8 mouse cellular contexts compared by ENCODE assay signal in the genomic region with DNA sequence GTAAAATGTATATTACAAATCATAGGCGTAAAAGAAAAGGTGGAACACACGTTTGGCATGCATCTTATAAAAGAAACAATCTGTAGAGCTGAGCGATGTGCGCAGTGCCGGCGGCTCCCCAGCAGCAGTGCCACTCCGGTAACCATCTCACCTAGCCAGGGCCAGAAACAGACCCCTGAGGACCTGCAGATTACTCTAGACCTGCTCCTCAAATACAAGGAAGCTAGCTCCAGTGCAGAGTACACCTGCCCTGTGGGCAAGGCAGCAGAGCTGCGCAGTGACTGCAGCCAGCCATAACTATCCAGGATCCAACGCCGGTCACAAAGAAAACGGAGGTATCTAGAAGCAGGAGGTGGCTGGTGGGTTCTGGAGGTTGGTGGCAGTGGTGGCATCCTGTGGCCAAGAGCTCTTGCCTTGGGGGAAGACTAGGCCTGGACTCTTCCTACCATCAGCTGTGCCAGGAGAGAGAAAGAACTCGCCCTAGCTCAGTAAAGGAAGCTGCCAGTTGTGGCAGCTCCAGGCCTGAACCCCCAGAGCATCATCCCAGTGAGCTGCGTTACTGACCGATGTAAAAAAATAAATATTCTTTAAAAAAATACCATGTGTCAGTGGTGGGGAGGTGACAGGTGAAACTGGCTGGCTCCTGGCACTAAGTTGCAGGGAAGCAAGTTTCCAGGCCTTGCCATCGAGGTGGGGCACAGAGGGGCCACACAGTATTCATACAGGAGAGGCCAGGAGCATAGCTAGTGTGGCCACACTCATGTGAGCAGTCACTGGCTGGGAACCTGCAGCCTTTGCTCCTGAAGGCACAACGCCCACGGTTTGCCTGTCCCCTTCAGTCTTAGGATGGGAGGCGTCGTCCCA. TPM values are rescaled to one million over a fixed set of nuclear protein-coding genes. Genes with fewer than 3 reads are reported as not detected.
DNase-seq lines count a peak whose midpoint lies in the region; ATAC-seq and TF ChIP-seq lines count a peak whose summit lies in the region.

No protein-coding gene starts in this region.

- peak overlapping the region; percentile 39; the same call in 1 of the 2 replicates for H3K9ac ChIP-seq in embryonic facial prominence, embryonic 14.5 days (ENCODE audit: low read depth, low read length)
- no peak overlapping the region for H3K9ac ChIP-seq in intestine, postnatal 0 days (ENCODE audit: low read depth, low read length)
- H3K9ac ChIP-seq in midbrain, embryonic 16.5 days (ENCODE audit: low read depth, low read length), result no peak overlapping the region

- peak overlapping the region; percentile 67 for H3K27ac ChIP-seq in embryonic facial prominence, embryonic 14.5 days (replicated peaks; ENCODE audit: low read depth, low read length)
- peak overlapping the region; percentile 28; the same call in 1 of the 2 replicates for H3K27ac ChIP-seq in intestine, postnatal 0 days (ENCODE audit: low read depth, low read length)
- peak overlapping the region; percentile 58 for H3K27ac ChIP-seq in midbrain, embryonic 16.5 days (ENCODE audit: low read length)

- no peak for ATAC-seq in embryonic facial prominence, embryonic 14.5 days (ENCODE audit: low read depth)
- no peak for ATAC-seq in intestine, postnatal 0 days
- no peak for ATAC-seq in midbrain, embryonic 16.5 days

- peak overlapping the region; percentile 42 for H3K4me2 ChIP-seq in embryonic facial prominence, embryonic 14.5 days (ENCODE audit: low read depth, low read length)
- H3K4me2 ChIP-seq in intestine, postnatal 0 days (replicated peaks; ENCODE audit: low read depth), result peak overlapping the region; percentile 35; the same call in 1 of the 2 replicates
- H3K4me2 ChIP-seq in midbrain, embryonic 16.5 days (ENCODE audit: low read length), result peak overlapping the region; percentile 32

- 86% methylated on average over 19 of the region's 19 CpGs for WGBS in embryonic facial prominence, embryonic 14.5 days
- WGBS in intestine, postnatal 0 days, result 85% methylated on average over 19 of the region's 19 CpGs
- 88% methylated on average over 19 of the region's 19 CpGs for WGBS in midbrain, embryonic 16.5 days

- TF ChIP-seq CTCF in intestine, postnatal 0 days (IDR thresholded peaks at IDR 0.05; ENCODE audit: low read depth), result no peak

- no peaks in the 10 kb centered on the region for H3K27me3 ChIP-seq in embryonic facial prominence, embryonic 14.5 days (replicated peaks; ENCODE audit: control insufficient read depth, insufficient read depth, low read length)
- H3K27me3 ChIP-seq in intestine, postnatal 0 days (replicated peaks; ENCODE audit: control insufficient read depth, insufficient read depth, low read length), result no peaks in the 10 kb centered on the region
- no peaks in the 10 kb centered on the region for H3K27me3 ChIP-seq in midbrain, embryonic 16.5 days (ENCODE audit: control insufficient read depth, insufficient read depth, low read depth, low read length)

- peak; percentile 48 for DNase-seq in kidney, adult 11 months
- no peak for DNase-seq in kidney, postnatal 14 days
- DNase-seq in embryonic facial prominence, embryonic 14.5 days (ENCODE audit: low spot score), result no peak
- no peak for DNase-seq in thymus, postnatal 36 days
- no peak for DNase-seq in lung, postnatal 25 days (ENCODE audit: low spot score)
- DNase-seq in layer of hippocampus, postnatal 14 days (ENCODE audit: low spot score in 2 of 2), result no peak

- peaks cover 56% of the 10 kb centered on the region for H3K36me3 ChIP-seq in embryonic facial prominence, embryonic 14.5 days (ENCODE audit: control insufficient read depth, insufficient read depth, low read length)
- peaks cover 36% of the 10 kb centered on the region for H3K36me3 ChIP-seq in intestine, postnatal 0 days (ENCODE audit: control insufficient read depth, insufficient read depth)
- peaks cover 39% of the 10 kb centered on the region for H3K36me3 ChIP-seq in midbrain, embryonic 16.5 days (ENCODE audit: control insufficient read depth, insufficient read depth, low read length)

- H3K4me3 ChIP-seq in embryonic facial prominence, embryonic 14.5 days (ENCODE audit: low read depth, low read length), result peak overlapping the region; percentile 10
- no peak overlapping the region for H3K4me3 ChIP-seq in intestine, postnatal 0 days (ENCODE audit: low read depth, low read length)
- no peak overlapping the region for H3K4me3 ChIP-seq in midbrain, embryonic 16.5 days (ENCODE audit: low read depth, low read length)

- H3K4me1 ChIP-seq in embryonic facial prominence, embryonic 14.5 days (ENCODE audit: control insufficient read depth, insufficient read depth, low read length), result peaks cover 10% of the 10 kb centered on the region
- H3K4me1 ChIP-seq in intestine, postnatal 0 days (replicated peaks; ENCODE audit: control insufficient read depth, insufficient read depth, low read length), result peaks cover 11% of the 10 kb centered on the region
- peaks cover 10% of the 10 kb centered on the region for H3K4me1 ChIP-seq in midbrain, embryonic 16.5 days (ENCODE audit: control insufficient read depth, insufficient read depth, low read length)

- no peaks in the 10 kb centered on the region for H3K9me3 ChIP-seq in embryonic facial prominence, embryonic 14.5 days (ENCODE audit: control insufficient read depth, low read length)
- no peaks in the 10 kb centered on the region for H3K9me3 ChIP-seq in intestine, postnatal 0 days (ENCODE audit: control insufficient read depth)
- no peaks in the 10 kb centered on the region for H3K9me3 ChIP-seq in midbrain, embryonic 16.5 days (replicated peaks; ENCODE audit: control insufficient read depth, low read length, poor library complexity, severe bottlenecking)

RNA-seq across cellular contexts. Expression of a gene that starts 0.9 kb away (rescaled TPM):
- polyA plus RNA-seq in embryonic facial prominence, embryonic 14.5 days (2014; fragmentation: Nextera tagmentation; extraction: Ambion mirVana), result 325 and 348 TPM in 2 replicates
- 358 and 367 TPM in 2 replicates for polyA plus RNA-seq in intestine, postnatal 0 days (2015; fragmentation: Nextera tagmentation; extraction: Ambion mirVana)
- 297 and 316 TPM in 2 replicates for polyA plus RNA-seq in midbrain, embryonic 16.5 days (2015; fragmentation: Nextera tagmentation; extraction: Ambion mirVana)
- total RNA-seq in layer of hippocampus, postnatal 14 days (2021), result 100 to 1,000 TPM; 161 to 172 TPM

RNA-seq across cellular contexts. Expression of a gene that starts 16.4 kb away (rescaled TPM):
- 21.6 and 22.9 TPM in 2 replicates for polyA plus RNA-seq in embryonic facial prominence, embryonic 14.5 days (2014; fragmentation: Nextera tagmentation; extraction: Ambion mirVana)
- polyA plus RNA-seq in intestine, postnatal 0 days (2015; fragmentation: Nextera tagmentation; extraction: Ambion mirVana), result 12.5 and 12.9 TPM in 2 replicates
- 40.4 and 45.5 TPM in 2 replicates for polyA plus RNA-seq in midbrain, embryonic 16.5 days (2015; fragmentation: Nextera tagmentation; extraction: Ambion mirVana)
- total RNA-seq in layer of hippocampus, postnatal 14 days (2021), result 10 to 100 TPM; 18.2 to 21.5 TPM

RNA-seq across cellular contexts. Expression of a gene that starts 28.2 kb away (rescaled TPM):
- 35.5 and 39.9 TPM in 2 replicates for polyA plus RNA-seq in embryonic facial prominence, embryonic 14.5 days (2014; fragmentation: Nextera tagmentation; extraction: Ambion mirVana)
- 19.9 and 20.1 TPM in 2 replicates for polyA plus RNA-seq in intestine, postnatal 0 days (2015; fragmentation: Nextera tagmentation; extraction: Ambion mirVana)
- 6.4 and 7.1 TPM in 2 replicates for polyA plus RNA-seq in midbrain, embryonic 16.5 days (2015; fragmentation: Nextera tagmentation; extraction: Ambion mirVana)
- 10 to 100 TPM; 14.0 to 17.6 TPM for total RNA-seq in layer of hippocampus, postnatal 14 days (2021)

RNA-seq across cellular contexts. Expression of a gene that starts 30.0 kb away (rescaled TPM):
- polyA plus RNA-seq in embryonic facial prominence, embryonic 14.5 days (2014; fragmentation: Nextera tagmentation; extraction: Ambion mirVana), result 0.06 and 0.08 TPM in 2 replicates
- polyA plus RNA-seq in intestine, postnatal 0 days (2015; fragmentation: Nextera tagmentation; extraction: Ambion mirVana), result not detected in 2 replicates
- 0.10 and 0.16 TPM in 2 replicates for polyA plus RNA-seq in midbrain, embryonic 16.5 days (2015; fragmentation: Nextera tagmentation; extraction: Ambion mirVana)
- under 1 TPM; 0.38 to 0.44 TPM for total RNA-seq in layer of hippocampus, postnatal 14 days (2021)

RNA-seq across cellular contexts. Expression of a gene that starts 46.6 kb away (rescaled TPM):
- polyA plus RNA-seq in embryonic facial prominence, embryonic 14.5 days (2014; fragmentation: Nextera tagmentation; extraction: Ambion mirVana), result 37.6 and 40.8 TPM in 2 replicates
- 12.9 and 13.4 TPM in 2 replicates for polyA plus RNA-seq in intestine, postnatal 0 days (2015; fragmentation: Nextera tagmentation; extraction: Ambion mirVana)
- 82.4 and 84.1 TPM in 2 replicates for polyA plus RNA-seq in midbrain, embryonic 16.5 days (2015; fragmentation: Nextera tagmentation; extraction: Ambion mirVana)
- total RNA-seq in layer of hippocampus, postnatal 14 days (2021), result 10 to 100 TPM; 71.2 to 71.4 TPM
